In the genomic region with DNA sequence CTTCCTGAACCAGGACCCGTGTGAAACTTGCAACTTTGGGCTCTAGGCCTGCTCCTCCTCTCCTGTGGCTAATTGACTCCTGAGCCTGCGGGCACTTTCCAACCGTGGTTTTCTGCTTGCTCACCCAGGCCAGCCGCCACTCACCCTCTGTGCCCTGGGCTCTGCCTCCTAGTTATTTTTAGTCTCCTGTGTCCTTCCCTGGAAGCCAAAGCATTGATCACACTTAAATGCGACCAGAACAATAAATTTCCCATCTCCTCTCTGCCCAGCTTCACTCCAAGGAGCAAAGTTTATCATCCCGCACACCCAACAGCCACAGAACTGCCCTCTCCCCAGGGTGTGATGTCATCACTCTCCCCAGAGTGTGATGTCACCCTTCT, we compare ENCODE assay signal across 12 mouse cellular contexts. TPM values are rescaled to one million over a fixed set of nuclear protein-coding genes. Genes with fewer than 3 reads are reported as not detected.
A peak's percentile ranks its signal among the peaks of the same experiment; 100 is the strongest.
DNase-seq lines count a peak whose midpoint lies in the region; ATAC-seq lines count a peak whose summit lies in the region.
"Had no signal": no experiment of that assay in that cellular context is flagged by ENCODE, and none has a peak within 500 bp of the region (broad histone marks: within the 10 kb centered on the region; RNA-seq: fewer than 3 reads in every experiment).

No protein-coding gene starts in this region.

- peak overlapping the region; percentile 79 for H3K27ac ChIP-seq in neural tube, embryonic 11.5 days (ENCODE audit: low read depth, low read length)
- peak overlapping the region; percentile 94 for H3K27ac ChIP-seq in midbrain, embryonic 12.5 days (replicated peaks)

- no peaks in the 10 kb centered on the region for H3K9me3 ChIP-seq in neural tube, embryonic 11.5 days (ENCODE audit: control insufficient read depth, low read length)
- no peaks in the 10 kb centered on the region for H3K9me3 ChIP-seq in midbrain, embryonic 12.5 days
- H3K9me3 ChIP-seq: G1E had no signal

- peaks cover 13% of the 10 kb centered on the region for H3K4me1 ChIP-seq in neural tube, embryonic 11.5 days (ENCODE audit: control insufficient read depth, insufficient read depth, low read length)
- H3K4me1 ChIP-seq in midbrain, embryonic 12.5 days = peaks cover 25% of the 10 kb centered on the region

- no peaks in the 10 kb centered on the region for H3K27me3 ChIP-seq in neural tube, embryonic 11.5 days (ENCODE audit: control insufficient read depth, insufficient read depth, low read length)
- no peaks in the 10 kb centered on the region for H3K27me3 ChIP-seq in midbrain, embryonic 12.5 days

- ATAC-seq in neural tube, embryonic 11.5 days (ENCODE audit: insufficient read depth, low FRiP score, low TSS enrichment) = no peak
- ATAC-seq in midbrain, embryonic 12.5 days (ENCODE audit: low FRiP score, low read depth) = no peak

- no peak overlapping the region; the same call in 1 of the 2 replicates for H3K4me2 ChIP-seq in neural tube, embryonic 11.5 days (ENCODE audit: low read depth)
- H3K4me2 ChIP-seq in midbrain, embryonic 12.5 days (replicated peaks) = peak overlapping the region; percentile 34; the same call in 1 of the 2 replicates

- DNase-seq in embryo, embryonic 11 days = peak; percentile 9
- no peak for DNase-seq in embryo, embryonic 9.5 days (ENCODE audit: extremely low spot score)
- DNase-seq in neural tube, embryonic 11.5 days (ENCODE audit: low spot score) = peak; percentile 48
- DNase-seq in neural tube, embryonic 10.5 days (ENCODE audit: extremely low spot score, low spot score) = no peak
- no peak for DNase-seq in left cerebral cortex, adult 18-20 months (ENCODE audit: low spot score in 2 of 2)
- no peak for DNase-seq in thymus, postnatal 10 days (ENCODE audit: low spot score in 2 of 2)
- DNase-seq in kidney, postnatal 14 days = no peak
- DNase-seq: kidney, adult 2 months; liver; lung, postnatal 14 days had no signal

- H3K36me3 ChIP-seq in neural tube, embryonic 11.5 days (ENCODE audit: control insufficient read depth, insufficient read depth, low read length) = peaks cover 6% of the 10 kb centered on the region; the same call in 1 of the 2 replicates
- H3K36me3 ChIP-seq in midbrain, embryonic 12.5 days = no peaks in the 10 kb centered on the region
- H3K36me3 ChIP-seq: G1E had no signal

- no peak overlapping the region for H3K4me3 ChIP-seq in neural tube, embryonic 11.5 days (ENCODE audit: low read depth, low read length)
- no peak overlapping the region for H3K4me3 ChIP-seq in midbrain, embryonic 12.5 days

- H3K9ac ChIP-seq in neural tube, embryonic 11.5 days (ENCODE audit: low read length) = no peak overlapping the region
- no peak overlapping the region; the same call in 1 of the 2 replicates for H3K9ac ChIP-seq in midbrain, embryonic 12.5 days (replicated peaks)

- WGBS in neural tube, embryonic 11.5 days = 5% methylated on average over 6 of the region's 6 CpGs
- 14% methylated on average over 6 of the region's 6 CpGs for WGBS in midbrain, embryonic 12.5 days

RNA-seq across cellular contexts. Expression of gene Rhbdl3, which starts 35.6 kb away (rescaled TPM):
- polyA plus RNA-seq in neural tube, embryonic 11.5 days (2014; fragmentation: Nextera tagmentation; extraction: Ambion mirVana) = 33.5 and 42.7 TPM in 2 replicates
- 30.1 and 32.1 TPM in 2 replicates for polyA plus RNA-seq in midbrain, embryonic 12.5 days (2016; fragmentation: Nextera tagmentation; extraction: Ambion mirVana)
- total RNA-seq in left cerebral cortex, adult 18-20 months (2021) = 10 to 100 TPM; 22.3 to 24.5 TPM

RNA-seq across cellular contexts. Expression of gene 5730455P16Rik, which starts 41.5 kb away (rescaled TPM):
- polyA plus RNA-seq in neural tube, embryonic 11.5 days (2014; fragmentation: Nextera tagmentation; extraction: Ambion mirVana) = 23.1 and 26.2 TPM in 2 replicates
- 31.4 and 34.4 TPM in 2 replicates for polyA plus RNA-seq in midbrain, embryonic 12.5 days (2016; fragmentation: Nextera tagmentation; extraction: Ambion mirVana)
- total RNA-seq in left cerebral cortex, adult 18-20 months (2021) = 10 to 100 TPM; 49.5 to 53.9 TPM

RNA-seq across cellular contexts. Expression of gene Zfp207, which starts 46.7 kb away (rescaled TPM):
- polyA plus RNA-seq in neural tube, embryonic 11.5 days (2014; fragmentation: Nextera tagmentation; extraction: Ambion mirVana) = 307 and 321 TPM in 2 replicates
- polyA plus RNA-seq in midbrain, embryonic 12.5 days (2016; fragmentation: Nextera tagmentation; extraction: Ambion mirVana) = 278 and 288 TPM in 2 replicates
- 100 to 1,000 TPM; 121 to 123 TPM for total RNA-seq in left cerebral cortex, adult 18-20 months (2021)

Comparison
In these comparisons a context has a peak if more than half of its experiments do, and no peak if none do; other contexts are left out.
1. DNase-seq: peak in embryo, embryonic 11 days (single experiment) and neural tube, embryonic 11.5 days (single experiment); none in embryo, embryonic 9.5 days (single experiment), neural tube, embryonic 10.5 days (single experiment), left cerebral cortex, adult 18-20 months (0 of 2), thymus, postnatal 10 days (0 of 2) and kidney, postnatal 14 days (single experiment).